Mouse (Mus musculus) lung, embryonic 15.5 days (tissue): ENCODE measurements around the gene Tlr5. TPM values are rescaled to one million over a fixed set of nuclear protein-coding genes. Genes with fewer than 3 reads are reported as not detected.

Source experiments
- ATAC-seq: fragments of 200-750 bp; cut with Nextera tagmentation; 2 replicates; pipeline ENCODE4 v1.8.0; 2017; ENCODE audit warnings: moderate number of reproducible peaks, borderline replicate concordance; ENCODE audit not compliant: low FRiP score, low TSS enrichment; ENCODE audit errors: extremely low read depth
- H3K27ac ChIP-seq: fragments of 300-500 bp; sonication (generic); 2 replicates; pipeline ENCODE4 v1.5.1; 2015; ENCODE audit warnings: moderate library complexity, mild to moderate bottlenecking, inconsistent platforms
- H3K27me3 ChIP-seq: fragments of 300-500 bp; sonication (generic); 2 replicates; pipeline ENCODE4 v1.6.1; 2015; ENCODE audit warnings: inconsistent platforms
- H3K36me3 ChIP-seq: fragments of 300-500 bp; sonication (generic); 2 replicates; pipeline ENCODE4 v1.6.1; 2015; ENCODE audit warnings: inconsistent platforms
- H3K4me1 ChIP-seq: fragments of 300-500 bp; sonication (generic); 2 replicates; pipeline ENCODE4 v1.6.1; 2015; ENCODE audit warnings: inconsistent platforms
- H3K4me2 ChIP-seq: fragments of 300-500 bp; sonication (generic); 2 replicates; pipeline ENCODE4 v1.6.1; 2015; ENCODE audit warnings: inconsistent platforms, mild to moderate bottlenecking, moderate library complexity
- H3K4me3 ChIP-seq: fragments of 300-500 bp; sonication (generic); 2 replicates; pipeline ENCODE4 v1.5.1; 2015; ENCODE audit warnings: mild to moderate bottlenecking, inconsistent platforms
- H3K9ac ChIP-seq: fragments of 300-500 bp; sonication (generic); 2 replicates; pipeline ENCODE4 v1.6.1; 2015; ENCODE audit warnings: inconsistent platforms
- H3K9me3 ChIP-seq: fragments of 300-500 bp; sonication (generic); 2 replicates; pipeline ENCODE4 v1.6.1; 2016; ENCODE audit warnings: inconsistent platforms
- WGBS: fragments of 180-500 bp; shearing (Covaris S2); methylation state at CpG from one replicate; pipeline ENCODE4 v1.1.7; 2015; 5-methylcytosine and 5-hydroxymethylcytosine counted together
- polyA plus RNA-seq: library from polyadenylated mRNA; unstranded; fragments of >200 nt; fragmentation: Nextera tagmentation; extraction: Ambion mirVana; gene quantifications from 2 replicates; pipeline ENCODE4 v1.2.1, GENCODE M21; 2015

Gene Tlr5
- polyA plus RNA-seq, 1 experiment from 2014 or later, result 1.3 TPM

DNA sequence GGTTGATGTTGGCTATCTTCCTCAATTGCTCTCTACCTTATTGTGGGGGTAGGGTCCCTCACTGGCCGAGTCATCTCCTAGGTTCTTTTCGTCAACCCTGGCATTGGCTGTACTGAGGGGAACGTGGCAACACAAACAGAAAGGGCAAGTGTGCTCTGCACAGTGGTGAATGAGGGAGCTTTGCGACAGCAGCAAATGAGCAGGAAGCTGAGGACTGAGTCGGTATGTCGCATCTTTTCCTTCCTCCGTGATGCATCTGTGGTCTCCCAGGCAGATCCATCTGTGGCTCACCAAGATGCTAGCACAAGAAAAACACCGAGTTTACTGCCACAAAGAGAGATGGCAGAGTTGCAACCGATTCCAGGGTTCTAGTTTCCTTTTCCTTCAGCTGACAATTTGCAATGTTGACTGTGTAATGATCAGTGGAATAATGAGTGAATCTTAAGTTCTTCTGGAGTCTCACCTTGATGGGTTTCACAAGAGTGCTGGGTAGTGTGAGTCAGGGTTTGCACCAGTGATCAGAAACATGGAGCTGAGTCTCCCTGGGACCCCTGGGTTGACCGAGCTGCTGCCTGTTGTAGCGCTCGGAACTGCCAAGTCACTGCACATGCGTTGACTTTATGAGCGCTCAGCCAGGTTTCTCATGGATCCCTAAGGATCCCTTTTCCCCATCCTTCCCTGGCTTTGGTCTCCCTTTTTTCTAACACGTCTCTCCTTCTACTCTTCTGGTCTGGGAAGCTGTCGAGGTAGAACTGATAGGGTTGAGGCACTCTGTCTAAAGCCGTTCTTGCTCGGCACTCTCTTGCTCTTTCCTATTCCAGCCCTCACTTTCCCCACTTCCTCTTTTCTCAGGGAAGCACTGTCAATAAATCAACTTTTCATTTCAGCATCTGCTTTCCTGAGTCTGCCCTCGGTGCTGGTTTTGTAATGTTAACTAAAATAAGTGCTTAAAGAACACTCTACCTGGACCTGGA lies 26.4 kb upstream of the Tlr5 start:
- ATAC-seq, result no peak
- H3K4me1 ChIP-seq, result no peaks in the 10 kb centered on the region
- no peaks in the 10 kb centered on the region for H3K36me3 ChIP-seq
- no peak overlapping the region for H3K27ac ChIP-seq
- WGBS, result 65% methylated on average over 19 of the region's 19 CpGs
- H3K4me2 ChIP-seq, result no peak overlapping the region
- H3K9me3 ChIP-seq, result no peaks in the 10 kb centered on the region
- H3K27me3 ChIP-seq, result no peaks in the 10 kb centered on the region
- no peak overlapping the region for H3K4me3 ChIP-seq
- H3K9ac ChIP-seq, result no peak overlapping the region

DNA sequence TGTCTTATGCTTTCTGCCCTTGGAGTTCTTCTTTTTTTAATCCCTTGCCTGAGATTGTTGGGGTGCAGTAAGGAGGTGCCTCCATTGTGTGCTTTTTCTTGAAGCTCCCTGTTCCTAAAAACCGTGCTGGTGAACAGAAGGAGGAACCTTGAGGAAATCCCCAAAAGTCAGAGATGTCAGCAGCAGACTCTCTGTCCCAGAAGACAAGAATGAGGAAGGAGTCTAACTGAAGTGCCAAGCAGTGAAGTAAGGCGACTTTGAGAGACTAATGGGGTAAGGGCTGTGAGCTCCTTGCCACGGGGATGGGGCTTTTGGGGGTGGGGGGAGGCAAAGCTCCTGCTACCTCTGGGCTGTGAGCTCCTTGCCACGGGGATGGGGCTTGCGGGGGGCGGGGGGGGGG lies 19.1 kb upstream of the Tlr5 start:
- no peak for ATAC-seq

DNA sequence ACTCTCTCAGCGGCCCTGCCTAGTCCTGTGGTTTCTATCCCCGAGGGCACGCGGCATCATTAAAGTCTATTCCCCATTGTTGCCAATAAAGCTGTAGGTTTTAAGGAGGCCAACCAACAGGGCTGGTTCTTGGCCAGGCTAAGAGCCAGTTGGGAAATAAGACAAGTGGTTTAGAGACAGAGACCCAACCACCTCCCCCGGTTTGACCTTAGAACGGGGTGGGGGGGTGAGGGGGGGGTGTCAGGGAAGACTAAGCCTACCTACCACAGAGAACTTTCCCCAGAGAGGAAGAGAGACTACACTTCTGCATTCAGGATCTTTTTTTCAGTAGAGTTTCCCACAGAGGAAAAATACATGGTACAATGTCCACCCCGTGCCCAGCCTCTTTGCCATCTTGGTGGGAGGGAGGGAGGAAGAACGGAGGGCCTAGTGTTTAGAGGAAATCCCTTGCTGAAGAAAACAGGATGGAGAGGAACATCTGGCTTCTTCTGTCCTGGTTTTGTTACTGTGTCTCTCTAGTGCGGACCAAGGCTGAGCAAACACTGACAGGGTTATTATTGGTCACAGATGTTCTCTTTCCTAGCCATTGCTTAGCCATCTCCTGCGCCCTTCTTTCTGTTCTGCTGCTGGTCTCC lies 17.0 kb upstream of the Tlr5 start:
- Histone ChIP-seq H3K4me2 (no peak overlapping the region), H3K9me3 (no peaks in the 10 kb centered on the region), H3K27ac (no peak overlapping the region), H3K27me3 (no peaks in the 10 kb centered on the region), H3K9ac (no peak overlapping the region), H3K4me3 (no peak overlapping the region), H3K36me3 (no peaks in the 10 kb centered on the region), H3K4me1 (no peaks in the 10 kb centered on the region)
- no peak for ATAC-seq
- WGBS, result 77% methylated on average over 10 of the region's 10 CpGs

More for the DNA sequence above, 19.1 kb upstream of the Tlr5 start:
- no peak overlapping the region for H3K9ac ChIP-seq
- H3K36me3 ChIP-seq, result no peaks in the 10 kb centered on the region
- H3K4me1 ChIP-seq, result no peaks in the 10 kb centered on the region
- H3K9me3 ChIP-seq, result no peaks in the 10 kb centered on the region
- 35% methylated on average over 3 of the region's 6 CpGs for WGBS
- H3K4me2 ChIP-seq, result no peak overlapping the region
- H3K27ac ChIP-seq, result no peak overlapping the region
- H3K4me3 ChIP-seq, result no peak overlapping the region
- no peaks in the 10 kb centered on the region for H3K27me3 ChIP-seq

DNA sequence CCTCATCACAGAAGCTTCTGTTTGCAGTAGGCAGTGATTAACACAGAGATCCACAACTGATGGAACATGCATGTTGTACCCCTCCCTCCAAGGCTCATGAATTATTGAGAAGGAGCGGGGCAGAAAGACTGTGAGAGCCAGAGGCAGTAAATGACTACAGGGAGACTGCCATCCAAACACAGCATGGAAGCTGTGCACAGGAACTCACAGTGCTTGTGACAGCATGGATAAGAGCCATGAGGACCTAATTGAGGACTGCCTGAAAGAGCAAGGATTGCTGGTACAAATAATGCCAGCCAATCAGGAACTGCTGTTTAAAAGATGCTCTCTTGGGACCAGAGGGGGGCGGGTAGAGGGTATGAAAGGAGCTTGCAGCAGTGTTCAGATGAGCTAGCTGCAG lies 12.7 kb upstream of the Tlr5 start:
- H3K4me2 ChIP-seq, result no peak overlapping the region
- H3K27me3 ChIP-seq, result no peaks in the 10 kb centered on the region
- H3K36me3 ChIP-seq, result no peaks in the 10 kb centered on the region
- no peak overlapping the region for H3K9ac ChIP-seq
- H3K9me3 ChIP-seq, result no peaks in the 10 kb centered on the region
- 77% methylated on average over 2 of the region's 2 CpGs for WGBS
- ATAC-seq, result no peak
- H3K27ac ChIP-seq, result no peak overlapping the region
- no peaks in the 10 kb centered on the region for H3K4me1 ChIP-seq
- no peak overlapping the region for H3K4me3 ChIP-seq

DNA sequence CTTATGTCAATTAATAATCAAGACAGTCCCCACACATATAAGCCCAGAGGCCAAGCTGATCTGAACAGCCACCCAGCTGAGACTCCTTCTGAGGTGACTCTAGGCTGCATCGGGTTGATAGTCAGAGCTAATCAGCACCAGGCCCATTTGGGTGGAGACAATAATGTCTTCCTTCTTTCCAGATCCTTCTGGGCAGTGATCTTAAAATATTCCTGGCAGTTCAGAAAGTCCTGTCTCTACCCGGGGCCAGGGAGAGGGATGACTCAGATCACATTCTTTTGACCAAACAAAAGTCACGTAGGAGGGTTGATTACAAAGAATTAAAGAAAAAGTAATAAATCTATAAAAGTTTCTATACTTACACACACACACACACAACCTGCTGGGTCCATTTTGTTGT lies 10.7 kb upstream of the Tlr5 start:
- no peaks in the 10 kb centered on the region for H3K4me1 ChIP-seq
- H3K9me3 ChIP-seq, result no peaks in the 10 kb centered on the region
- no peak for ATAC-seq
- H3K4me2 ChIP-seq, result no peak overlapping the region
- no peak overlapping the region for H3K9ac ChIP-seq
- no peak overlapping the region for H3K4me3 ChIP-seq
- H3K36me3 ChIP-seq, result no peaks in the 10 kb centered on the region
- 80% methylated on average over 3 of the region's 3 CpGs for WGBS
- no peaks in the 10 kb centered on the region for H3K27me3 ChIP-seq
- no peak overlapping the region for H3K27ac ChIP-seq

DNA sequence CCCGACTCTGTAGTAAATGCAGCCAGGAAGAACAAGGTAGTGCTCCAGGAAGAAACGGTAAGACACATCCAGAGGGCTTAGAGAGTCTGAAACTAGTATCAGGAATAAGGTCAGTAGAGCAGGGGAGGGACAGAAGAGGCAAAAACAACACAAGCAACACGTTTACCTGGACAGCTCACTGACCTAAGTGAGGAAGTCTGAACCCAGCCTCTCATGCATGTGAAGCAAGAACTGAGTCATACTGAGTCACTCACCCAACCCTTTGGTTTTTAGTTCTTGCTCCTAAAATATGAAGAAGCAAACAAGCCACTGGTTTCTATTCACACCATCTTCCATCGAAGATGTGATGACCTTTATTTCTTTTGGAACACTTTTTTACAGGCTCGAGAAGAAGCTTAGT lies 9.9 kb upstream of the Tlr5 start:
- Histone ChIP-seq H3K36me3 (no peaks in the 10 kb centered on the region), H3K27me3 (no peaks in the 10 kb centered on the region), H3K9ac (no peak overlapping the region), H3K9me3 (no peaks in the 10 kb centered on the region), H3K4me1 (no peaks in the 10 kb centered on the region), H3K4me2 (no peak overlapping the region), H3K4me3 (no peak overlapping the region), H3K27ac (no peak overlapping the region)
- ATAC-seq, result no peak
- 66% methylated on average over 5 of the region's 5 CpGs for WGBS

DNA sequence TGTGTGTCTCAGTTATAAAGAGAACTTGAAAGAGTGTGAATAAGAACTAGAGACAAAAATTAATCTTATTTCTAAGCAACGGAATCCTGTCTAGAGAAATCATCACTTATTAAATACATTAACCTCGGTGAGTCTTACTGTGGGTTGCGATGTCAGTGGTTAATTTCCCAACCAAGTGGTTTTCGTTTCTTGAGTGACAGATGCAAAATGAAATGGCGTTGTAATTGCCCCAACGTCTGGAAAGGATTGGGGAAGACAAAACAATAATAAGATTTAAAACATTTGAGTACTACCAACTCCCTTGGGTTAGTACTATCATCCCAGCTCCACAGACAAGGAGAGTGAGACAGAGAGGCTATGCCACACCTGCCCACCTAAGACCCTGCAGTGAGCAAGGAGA lies 9.0 kb upstream of the Tlr5 start:
- Histone ChIP-seq H3K4me1 (no peaks in the 10 kb centered on the region), H3K9ac (no peak overlapping the region), H3K4me3 (no peak overlapping the region), H3K27ac (no peak overlapping the region), H3K4me2 (no peak overlapping the region), H3K27me3 (no peaks in the 10 kb centered on the region), H3K36me3 (no peaks in the 10 kb centered on the region), H3K9me3 (no peaks in the 10 kb centered on the region)
- no peak for ATAC-seq
- 78% methylated on average over 6 of the region's 6 CpGs for WGBS

DNA sequence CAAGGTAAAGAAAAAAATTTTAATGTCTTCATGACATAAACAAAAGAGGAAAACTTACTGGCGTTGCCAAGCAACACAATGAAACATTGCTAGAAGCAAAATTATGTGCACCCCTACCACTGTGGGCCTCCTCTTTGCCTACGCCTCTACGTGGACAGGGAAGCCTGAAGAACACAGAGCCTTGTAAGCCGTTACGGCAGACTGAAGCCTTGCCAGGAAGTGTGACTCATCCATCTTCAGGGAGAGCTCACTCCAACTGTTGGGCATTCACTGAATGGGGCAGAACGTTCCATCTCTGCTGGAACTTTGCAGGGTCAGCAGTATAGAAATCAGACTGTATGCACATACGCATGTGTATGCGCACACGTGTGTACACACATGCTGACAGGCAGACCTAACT lies 3.3 kb upstream of the Tlr5 start:
- Histone ChIP-seq H3K27ac (no peak overlapping the region), H3K27me3 (no peaks in the 10 kb centered on the region), H3K4me3 (no peak overlapping the region), H3K9me3 (no peaks in the 10 kb centered on the region), H3K36me3 (no peaks in the 10 kb centered on the region), H3K4me2 (no peak overlapping the region), H3K9ac (no peak overlapping the region), H3K4me1 (peaks cover 37% of the 10 kb centered on the region)
- ATAC-seq, result no peak
- 45% methylated on average over 9 of the region's 9 CpGs for WGBS

DNA sequence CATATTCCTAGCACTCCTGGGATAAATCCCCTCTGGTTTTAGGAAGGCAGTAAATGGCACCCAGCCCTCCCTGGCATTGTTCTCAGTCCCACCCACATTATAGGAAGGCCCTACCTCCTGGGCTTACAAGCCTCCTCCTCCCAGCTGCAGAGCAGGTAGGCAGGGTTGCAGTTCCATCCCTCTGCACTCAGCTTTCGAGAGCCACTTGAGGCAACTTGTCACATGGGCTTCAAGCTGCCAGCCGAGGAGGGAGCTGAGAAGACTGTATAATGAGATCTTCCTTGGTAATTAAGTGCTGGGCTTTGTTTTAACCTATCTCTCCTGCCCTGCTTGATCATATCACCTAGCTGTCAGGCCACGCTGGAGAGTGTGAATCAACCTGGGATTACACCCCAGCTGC lies 1.4 kb upstream of the Tlr5 start:
- Histone ChIP-seq H3K27me3 (0 out of 2 replicates have a peak, but pooled peaks cover under 1% of the 10 kb centered on the region), H3K4me2 (no peak overlapping the region), H3K36me3 (no peaks in the 10 kb centered on the region), H3K27ac (no peak overlapping the region), H3K9me3 (no peaks in the 10 kb centered on the region), H3K4me1 (peaks cover 41% of the 10 kb centered on the region), H3K4me3 (no peak overlapping the region), H3K9ac (no peak overlapping the region)
- ATAC-seq, result peak; percentile 24; the same call in 1 of the 2 replicates
- 26% methylated on average over 3 of the region's 3 CpGs for WGBS

DNA sequence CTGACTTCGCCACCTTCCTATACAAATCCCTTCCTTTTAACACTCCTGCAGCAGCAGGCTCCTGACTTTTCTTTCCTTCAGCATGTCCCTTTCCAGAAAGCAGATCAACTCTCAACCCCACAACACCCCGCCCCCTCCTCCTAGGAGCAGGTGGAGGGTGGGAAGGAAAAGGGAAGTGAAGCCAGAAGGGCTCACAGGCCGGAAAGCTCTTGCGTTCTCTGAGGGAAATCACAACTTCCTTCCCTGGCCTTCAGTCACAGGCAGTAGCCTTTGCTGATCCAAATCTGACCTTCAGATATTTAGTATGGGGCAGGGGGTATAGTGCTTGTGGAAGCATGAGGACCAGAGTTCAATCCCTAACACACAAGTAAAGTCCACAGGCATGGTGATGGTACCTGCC lies 921 bp upstream of the Tlr5 start:
- Histone ChIP-seq H3K4me2 (no peak overlapping the region), H3K9me3 (no peaks in the 10 kb centered on the region), H3K4me1 (peaks cover 42% of the 10 kb centered on the region), H3K27me3 (0 out of 2 replicates have a peak, but pooled peaks cover 3% of the 10 kb centered on the region), H3K9ac (no peak overlapping the region), H3K27ac (no peak overlapping the region; the same call in 1 of the 2 replicates), H3K4me3 (no peak overlapping the region), H3K36me3 (no peaks in the 10 kb centered on the region)
- ATAC-seq, result no peak
- 47% methylated on average over 4 of the region's 4 CpGs for WGBS

DNA sequence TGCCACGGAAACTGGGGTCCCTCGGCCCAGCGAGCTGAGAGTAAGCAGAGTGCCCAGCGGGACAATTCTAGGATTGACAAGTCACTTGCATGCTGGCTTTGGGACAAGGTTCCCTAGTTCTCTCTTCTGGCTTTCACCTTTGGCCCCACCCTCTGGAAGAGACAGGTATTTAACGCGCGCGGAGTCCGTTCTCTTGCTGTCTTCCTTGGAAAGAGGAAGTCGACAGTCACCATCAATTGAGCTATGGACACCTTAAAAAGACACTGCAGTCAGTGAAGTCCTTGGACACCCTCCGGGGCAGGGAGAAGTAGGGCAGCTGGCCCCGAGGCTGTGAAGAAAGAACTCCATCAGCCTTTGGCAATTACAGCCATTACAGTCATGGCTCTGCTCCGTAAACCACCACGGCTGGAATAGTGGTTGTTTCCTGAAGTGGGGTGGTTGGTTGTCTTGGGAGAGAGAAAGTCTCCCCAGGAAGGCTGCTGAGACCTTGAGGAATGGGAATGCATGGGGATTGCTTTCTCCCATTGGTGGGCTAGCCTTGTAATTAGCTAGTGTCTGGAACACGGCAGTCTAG lies 546 bp downstream of the Tlr5 start:
- Histone ChIP-seq H3K4me2 (peak overlapping the region; percentile 83), H3K9me3 (no peaks in the 10 kb centered on the region), H3K27me3 (0 out of 2 replicates have a peak, but pooled peaks cover 3% of the 10 kb centered on the region), H3K4me1 (peaks cover 53% of the 10 kb centered on the region), H3K36me3 (no peaks in the 10 kb centered on the region), H3K9ac (peak overlapping the region; percentile 56), H3K27ac (peak overlapping the region; percentile 25; the same call in 1 of the 2 replicates), H3K4me3 (peak overlapping the region; percentile 48)
- 17% methylated on average over 15 of the region's 15 CpGs for WGBS
- ATAC-seq, result no peak
